Mouse (Mus musculus): Measurements from ENCODE around the gene Svop.

Gene Svop

DNA sequence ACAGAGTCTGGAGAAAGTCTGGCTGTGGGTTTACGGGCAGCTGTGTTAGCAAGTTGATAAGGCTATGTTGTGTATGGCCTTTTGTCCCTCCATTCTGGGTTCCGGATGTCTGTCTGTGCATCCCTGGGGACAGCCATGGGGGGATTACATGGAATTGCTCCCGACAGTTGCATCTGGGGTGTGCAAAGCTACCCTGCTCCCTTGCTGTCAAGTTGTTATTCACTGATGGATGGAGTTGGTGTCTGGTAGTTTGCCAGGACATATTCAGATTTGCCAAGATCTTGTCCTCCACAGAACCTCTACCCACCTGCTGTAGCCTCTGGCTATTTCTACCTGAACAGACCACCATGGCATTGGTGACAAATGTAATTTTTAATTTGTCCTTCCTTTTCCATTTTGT lies 45.2 kb downstream of the Svop start:
- DNase-seq (ENCODE audit: low spot score) = no peak

DNA sequence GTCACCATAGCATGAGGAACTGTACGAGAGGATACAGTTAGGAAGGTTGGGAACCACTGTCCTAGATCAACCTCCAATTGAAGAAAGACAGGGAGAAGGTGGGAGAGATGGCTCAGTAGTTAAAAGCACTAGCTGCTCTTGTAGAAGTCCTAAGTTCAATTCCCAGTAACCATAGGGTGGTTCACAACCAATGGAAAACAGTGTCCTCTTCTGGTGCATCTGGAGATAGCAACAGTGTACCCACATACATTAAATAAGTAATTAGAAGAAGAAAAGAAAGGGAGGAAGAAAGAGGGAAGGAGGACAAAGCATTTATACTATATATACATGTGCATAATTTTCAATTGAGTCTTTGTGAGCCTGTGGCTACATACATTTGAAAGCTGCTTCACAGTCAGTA lies 46.2 kb downstream of the Svop start:
- peak; percentile 17 for DNase-seq (ENCODE audit: low spot score)

DNA sequence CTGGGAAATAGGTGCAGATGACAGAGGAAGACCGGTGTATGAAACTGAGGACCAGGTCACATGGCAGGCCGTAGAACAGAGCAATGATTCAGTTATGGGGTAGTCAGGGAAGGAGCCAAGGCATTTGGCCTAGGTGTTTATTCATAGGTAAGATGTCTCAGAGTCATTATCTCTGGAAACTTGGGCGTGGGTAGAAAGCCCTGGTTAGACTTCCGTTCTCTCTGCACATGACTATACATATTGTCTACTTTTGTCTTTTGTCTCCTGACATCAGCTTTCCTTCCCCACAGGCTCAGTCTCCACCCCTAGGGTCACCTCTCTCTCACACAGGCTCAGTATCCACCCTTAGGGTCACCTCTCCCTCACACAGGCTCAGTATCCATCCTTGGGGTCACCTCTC lies 47.6 kb downstream of the Svop start:
- no peak for DNase-seq (ENCODE audit: low spot score)

DNA sequence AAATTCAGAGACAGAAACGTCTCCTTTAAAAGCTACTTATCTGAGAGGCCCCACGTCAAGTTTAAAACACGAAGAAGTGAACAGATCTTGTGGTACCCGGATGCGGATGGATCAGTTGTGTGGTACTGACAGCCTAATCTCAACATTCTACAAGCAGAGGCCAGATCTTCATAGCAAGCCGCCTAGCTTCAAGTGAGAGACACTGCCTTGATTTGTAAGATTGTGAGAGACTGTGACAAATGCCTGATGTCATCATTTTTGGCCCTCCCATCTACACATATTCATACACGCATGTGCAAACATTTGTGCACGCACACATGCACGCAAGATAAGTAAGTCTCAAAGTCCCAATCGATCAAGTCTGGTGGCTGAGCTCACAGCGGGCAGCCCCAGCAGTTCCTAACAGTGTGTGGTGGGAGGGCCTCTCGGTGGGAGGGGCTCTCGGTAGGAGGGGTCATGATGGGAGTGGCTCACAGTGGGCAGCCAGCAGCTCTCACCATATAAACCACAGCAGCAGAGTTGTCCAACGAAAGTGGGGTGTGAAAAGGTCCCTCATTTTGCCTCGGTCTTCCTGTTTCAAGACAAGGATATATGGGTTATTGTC lies 49.9 kb downstream of the Svop start:
- DNase-seq (ENCODE audit: low spot score) = peak; percentile 38

- DNase-seq (ENCODE audit: low spot score) = no peak
These were observed 50.5 kb downstream of the Svop start for GRCm38 (mm10) chr5:114040911-114041310.

GRCm38 (mm10) chr5:114040508-114040907 lies 50.9 kb downstream of the Svop start:
- DNase-seq (ENCODE audit: low spot score) = no peak

DNA sequence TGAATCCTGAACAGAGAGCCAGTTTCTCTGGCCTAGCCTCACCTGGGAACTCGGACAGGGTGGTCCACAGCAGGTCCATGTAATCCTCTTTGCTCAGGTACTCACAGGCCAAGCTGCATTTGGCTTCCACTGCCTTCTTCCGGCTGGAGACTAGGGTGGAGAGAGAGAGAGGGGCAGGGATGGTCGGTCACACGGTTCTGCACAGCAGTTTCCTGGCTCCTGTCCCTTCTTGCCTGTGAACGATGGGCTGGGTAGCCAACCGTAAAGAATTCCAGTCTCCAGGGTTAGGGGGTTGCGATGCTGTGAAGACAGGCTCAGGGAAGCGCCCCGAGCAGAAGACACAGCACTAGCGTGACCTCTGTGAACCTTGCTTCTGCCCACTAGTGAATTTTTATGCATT lies 56.3 kb downstream of the Svop start:
- no peak for DNase-seq (ENCODE audit: low spot score)

DNA sequence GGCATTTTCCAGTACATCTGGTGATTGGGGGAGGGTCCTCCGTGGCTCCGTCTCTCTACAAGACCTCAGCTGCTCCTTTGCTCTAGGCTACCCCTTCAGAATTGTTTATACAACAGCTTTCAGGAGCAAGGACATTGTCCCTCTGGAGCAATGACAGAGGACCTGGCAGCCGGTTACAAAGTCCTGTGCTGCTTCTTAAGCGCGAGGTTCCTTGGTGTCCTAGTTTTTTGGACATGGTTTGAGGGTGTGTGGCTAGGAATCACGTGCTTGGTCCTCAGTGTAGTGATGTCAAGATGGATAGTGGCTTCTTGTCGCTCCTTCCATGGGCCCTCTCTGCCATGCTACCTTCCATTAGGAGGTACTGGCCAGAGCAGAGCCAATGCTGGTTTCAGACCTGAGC lies 57.0 kb downstream of the Svop start:
- no peak for DNase-seq (ENCODE audit: low spot score)

DNA sequence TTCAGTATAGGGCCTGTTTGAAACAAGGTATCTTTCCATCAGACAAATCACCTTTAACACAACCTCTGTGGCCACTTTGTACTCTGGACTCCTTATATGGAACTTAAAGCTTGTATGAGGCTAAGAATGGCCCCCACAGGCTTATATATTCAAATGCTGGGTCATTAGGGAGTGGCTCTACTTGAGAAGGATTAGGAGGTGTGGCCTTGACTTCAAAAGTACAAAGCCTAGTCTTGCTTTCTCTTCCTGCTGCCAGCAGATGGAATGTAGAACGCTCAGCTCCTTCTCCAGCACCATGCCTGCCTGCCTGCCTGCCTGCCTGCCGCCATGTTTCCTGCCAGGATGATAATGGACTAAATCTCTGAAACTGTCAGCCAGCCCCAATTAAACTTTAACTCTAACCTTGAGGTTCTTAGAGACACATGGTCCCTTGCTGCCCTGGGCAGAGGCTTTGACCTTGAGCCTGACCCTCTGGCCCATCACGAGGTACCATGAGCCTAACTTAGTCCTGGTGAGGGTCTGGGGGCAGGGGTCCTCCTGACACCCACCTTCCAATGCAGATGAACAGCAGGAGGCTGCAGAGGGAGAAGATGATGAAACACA lies 59.1 kb downstream of the Svop start:
- DNase-seq (ENCODE audit: low spot score) = no peak

DNA sequence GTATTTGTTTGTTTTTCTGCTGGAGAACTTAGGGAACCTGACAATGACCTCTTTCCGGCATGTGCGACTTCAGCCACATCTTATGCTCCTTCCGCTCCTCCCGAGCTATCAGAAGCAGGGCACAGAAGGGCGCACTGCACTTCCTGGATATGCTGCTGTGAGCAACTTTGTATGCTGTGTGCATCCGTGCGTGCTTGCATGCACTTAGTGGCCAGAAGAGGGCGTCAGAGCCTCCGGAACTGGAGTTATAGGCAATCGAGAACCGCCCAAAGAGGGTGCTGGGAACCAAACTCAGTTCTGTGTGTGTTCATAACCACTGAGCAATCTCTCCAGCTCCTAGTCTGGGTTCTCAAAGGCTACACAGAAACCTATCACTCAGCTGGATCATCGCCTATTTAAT lies 60.7 kb downstream of the Svop start:
- DNase-seq (ENCODE audit: low spot score) = no peak

DNA sequence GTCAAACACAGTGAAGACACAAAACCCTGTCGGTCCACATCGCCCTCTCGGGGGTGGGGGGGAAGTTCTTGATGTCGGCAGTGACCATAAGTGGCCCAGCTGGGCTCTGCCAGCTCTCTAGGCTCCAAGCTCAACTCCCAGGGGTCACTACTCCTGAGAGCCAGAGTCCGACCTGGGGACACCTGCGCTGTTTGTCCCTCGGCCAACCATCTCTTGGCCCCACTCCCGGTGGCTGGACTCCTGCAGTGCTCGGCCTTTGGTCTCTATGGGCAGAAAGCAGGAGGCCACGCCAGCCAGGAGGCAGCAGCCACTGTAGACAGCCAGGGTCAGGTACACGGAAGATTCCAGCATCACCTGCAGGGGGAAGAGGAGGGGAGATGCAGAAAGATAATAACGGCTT lies 63.3 kb downstream of the Svop start:
- no peak for DNase-seq (ENCODE audit: low spot score)

- no peak for DNase-seq (ENCODE audit: low spot score)
These were observed 64.0 kb downstream of the Svop start for GRCm38 (mm10) chr5:114027217-114027944.

- DNase-seq (ENCODE audit: low spot score) = no peak
These were observed 66.5 kb downstream of the Svop start for GRCm38 (mm10) chr5:114024885-114025284.

DNA sequence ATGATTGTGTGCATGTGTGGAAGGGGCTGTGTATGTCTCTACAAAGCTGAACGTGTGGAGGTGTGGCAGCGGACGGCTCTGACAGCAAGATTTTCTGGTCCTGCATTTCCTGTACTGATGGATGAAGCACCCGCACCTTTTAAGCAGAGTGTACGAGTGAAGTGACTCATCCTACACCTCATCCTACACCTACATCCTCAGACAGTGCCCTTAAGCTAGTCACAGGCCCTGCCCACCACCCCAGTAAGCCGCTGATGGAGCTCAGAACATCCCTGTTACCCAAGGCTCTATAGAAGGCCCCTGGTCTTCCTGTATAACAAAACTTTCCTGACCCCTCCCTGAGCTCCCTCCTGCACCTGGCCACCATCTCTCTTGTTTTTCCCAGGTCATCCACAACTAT lies 67.0 kb downstream of the Svop start:
- DNase-seq (ENCODE audit: low spot score) = no peak

DNA sequence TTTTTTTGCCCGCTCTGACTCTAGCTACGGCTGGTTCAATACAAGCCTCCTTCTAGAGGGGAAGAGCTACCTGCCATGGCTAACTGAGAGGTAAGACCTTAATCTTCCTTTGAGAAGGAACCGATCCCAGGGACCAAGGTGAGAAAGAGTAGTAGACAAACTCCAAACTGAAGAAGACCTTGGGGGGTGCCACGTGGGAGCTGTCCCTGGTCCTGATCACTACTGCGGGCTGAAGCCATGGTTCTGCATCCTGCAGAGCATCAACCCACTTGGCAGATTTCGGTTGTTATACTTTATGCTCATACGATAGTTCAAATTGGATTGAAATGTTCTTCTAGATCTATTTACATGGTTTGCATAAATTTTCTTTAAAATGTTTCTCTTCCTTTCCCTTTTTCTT lies 76.2 kb downstream of the Svop start:
- no peak for DNase-seq (ENCODE audit: low spot score)

- no peak for DNase-seq (ENCODE audit: low spot score)
These were observed 82.3 kb downstream of the Svop start for GRCm38 (mm10) chr5:114009049-114009448.

DNA sequence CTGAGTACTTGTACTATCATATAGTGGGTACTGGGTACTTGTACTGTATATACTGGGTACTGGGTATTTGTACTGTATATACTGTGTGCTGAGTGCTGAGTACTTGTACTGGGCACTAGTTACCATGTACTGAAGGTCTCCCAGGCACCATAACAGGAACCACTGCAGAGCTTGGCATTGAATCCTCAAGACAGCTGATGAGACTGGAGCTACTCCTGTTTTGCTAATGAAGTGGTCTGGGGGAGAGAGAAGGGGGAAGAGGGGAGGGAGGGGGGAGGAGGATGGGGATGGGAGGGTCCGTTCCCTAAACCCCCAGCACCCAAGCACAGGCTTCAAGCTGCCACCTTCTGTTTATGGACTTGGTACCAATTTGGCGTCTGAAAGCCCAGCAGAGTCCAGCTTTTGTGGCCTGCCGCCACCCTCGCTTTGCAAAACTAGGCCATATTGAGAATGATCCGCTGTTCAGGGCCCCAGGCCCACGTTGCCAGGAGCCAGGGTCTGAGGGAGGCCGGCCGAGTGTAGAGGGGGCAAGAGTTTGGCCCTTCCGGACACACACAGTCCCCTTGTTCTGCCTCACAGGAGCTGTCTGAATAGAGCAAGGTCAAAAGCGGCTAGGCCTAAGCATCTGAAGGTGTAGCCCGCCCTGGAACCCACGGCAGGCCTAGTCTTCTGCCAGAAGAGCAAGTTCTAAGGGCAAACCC lies 83.5 kb downstream of the Svop start:
- no peak for DNase-seq (ENCODE audit: low spot score)

DNA sequence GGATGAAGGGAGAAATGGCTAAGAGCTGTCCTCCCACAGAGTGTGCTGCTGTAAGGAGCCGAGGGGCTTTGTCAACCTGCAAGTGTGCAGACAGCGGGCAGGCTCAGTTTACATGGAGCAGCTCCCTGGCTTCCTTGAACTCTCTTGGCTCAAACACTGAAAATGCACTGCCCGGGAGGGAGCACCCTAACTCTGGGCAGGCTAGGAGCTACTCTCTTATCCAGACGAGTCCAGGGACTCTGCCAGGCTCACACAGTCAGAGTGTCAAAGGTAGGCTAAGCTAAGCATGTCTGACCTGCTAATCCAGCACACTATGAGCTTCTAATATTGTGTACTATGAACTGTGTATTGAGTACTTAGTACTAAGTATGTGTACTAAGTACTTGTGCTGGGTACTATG lies 84.4 kb downstream of the Svop start:
- DNase-seq (ENCODE audit: low spot score) = no peak

GRCm38 (mm10) chr5:114005100-114005499 lies 86.3 kb downstream of the Svop start:
- no peak for DNase-seq (ENCODE audit: low spot score)

DNA sequence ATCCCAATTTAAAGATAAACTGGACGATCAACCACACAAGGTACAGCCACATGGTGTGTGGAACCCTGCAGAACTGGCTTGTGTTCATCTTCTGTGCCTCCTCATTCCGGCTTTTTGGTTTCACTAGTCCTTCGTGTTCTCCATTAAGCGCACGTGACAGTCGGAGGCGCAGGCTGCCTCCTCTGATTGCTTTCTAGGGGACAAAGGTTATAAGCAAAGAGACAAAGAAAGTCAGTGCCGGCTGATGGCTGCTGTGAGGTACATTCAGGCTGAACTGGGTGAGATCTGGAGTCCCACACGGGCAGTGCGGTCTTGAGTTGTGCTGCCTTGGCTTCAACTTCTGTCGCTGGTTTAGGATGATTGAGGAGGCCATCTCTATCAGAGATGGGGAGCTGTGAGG lies 86.8 kb downstream of the Svop start:
- DNase-seq (ENCODE audit: low spot score) = no peak

DNA sequence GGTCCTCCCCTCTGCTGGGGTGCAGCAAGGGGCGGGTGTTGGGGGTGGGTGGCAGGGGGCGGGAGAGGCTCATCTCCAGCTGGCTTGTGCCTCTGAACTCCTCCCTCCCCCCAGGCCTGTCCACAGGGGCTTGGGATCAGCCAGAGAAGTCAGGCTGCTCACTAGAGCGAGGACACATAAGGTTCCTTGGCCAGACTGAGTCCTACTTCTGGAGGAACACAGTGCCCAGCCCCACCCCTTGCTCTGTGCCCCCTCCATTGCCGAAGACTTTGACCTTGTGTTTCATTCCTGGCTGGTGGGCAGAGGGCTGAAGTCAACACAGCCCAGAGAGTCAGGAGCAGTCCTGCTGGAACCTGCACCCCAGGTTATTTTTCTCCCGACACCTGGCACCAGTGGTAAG lies 87.8 kb downstream of the Svop start, which contains the start of gene Dao:
TSS of gene Dao (plus strand) at position 162 of the 400 bp plus-strand sequence.
- DNase-seq (ENCODE audit: low spot score) = no peak

- peak; percentile 72 for DNase-seq (ENCODE audit: low spot score)
These were observed 92.0 kb downstream of the Svop start for GRCm38 (mm10) chr5:113999382-113999781.

DNA sequence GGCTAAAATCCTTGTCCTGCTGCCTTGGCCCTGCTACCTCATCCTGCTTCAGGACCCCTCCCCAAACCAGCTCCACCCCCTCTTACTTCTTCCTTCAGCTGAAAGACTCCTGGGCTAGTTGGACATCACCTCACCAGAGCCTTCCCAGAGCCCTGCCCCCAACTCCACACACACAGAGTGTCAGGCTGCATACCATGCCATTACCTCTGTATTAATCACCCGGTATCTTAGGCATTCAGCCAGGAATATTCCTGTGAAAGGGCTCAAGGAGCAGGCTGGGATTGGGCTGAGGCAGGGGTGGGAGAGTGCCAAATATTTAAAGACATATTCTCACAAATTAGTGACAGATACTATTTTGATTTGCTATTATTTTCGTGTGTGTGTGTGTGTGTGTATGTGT lies 94.9 kb downstream of the Svop start:
- DNase-seq (ENCODE audit: low spot score) = no peak

Measured in lung, postnatal 25 days (tissue).